Mouse (Mus musculus) MEL (cell line): ENCODE measurements around the gene Tfap2e.

Experiments
- CTCF ChIP-seq, 3 experiments: IDR thresholded peaks in 2 of 3; conservative IDR thresholded peaks in 1 of 3; 2 replicates each; pipeline ENCODE4 v1.5.1; 2011 to 2012; ENCODE audit warnings: low read length in 3 of 3, low read depth in 2 of 3, mild to moderate bottlenecking in 2 of 3, improper control_type of control experiment in 1 of 3, inconsistent platforms in 1 of 3, mixed read lengths in 1 of 3, moderate library complexity in 1 of 3; ENCODE audit not compliant: control insufficient read depth in 1 of 3, insufficient read depth in 1 of 3, poor library complexity in 1 of 3, severe bottlenecking in 1 of 3
- GATA1 ChIP-seq: IDR thresholded peaks from 2 replicates; pipeline ENCODE4 v1.6.1; 2011; ENCODE audit warnings: low read depth, low read length, improper control_type of control experiment
- HCFC1 ChIP-seq: IDR thresholded peaks from 2 replicates; pipeline ENCODE4 v1.6.1; 2012; ENCODE audit warnings: low read depth, mild to moderate bottlenecking, inconsistent platforms, low read length, improper control_type of control experiment, moderate library complexity
- JUND ChIP-seq: IDR thresholded peaks from 2 replicates; pipeline ENCODE4 v1.6.1; 2011; ENCODE audit warnings: low read depth, mild to moderate bottlenecking, improper control_type of control experiment, low read length
- KAT2A ChIP-seq: conservative IDR thresholded peaks from 2 replicates; pipeline ENCODE4 v1.6.1; 2012; ENCODE audit warnings: low read depth, low read length, improper control_type of control experiment, inconsistent platforms
- NRF1 ChIP-seq: IDR thresholded peaks from 2 replicates; pipeline ENCODE4 v1.6.1; 2014; ENCODE audit warnings: low read depth, mild to moderate bottlenecking, inconsistent platforms, low read length, improper control_type of control experiment, moderate library complexity; ENCODE audit not compliant: poor library complexity, insufficient read depth, severe bottlenecking
- POLR2A ChIP-seq, 2 experiments: IDR thresholded peaks; 2 replicates each; pipeline ENCODE4 v1.6.1; 2011 to 2012; ENCODE audit warnings: low read length in 2 of 2, mild to moderate bottlenecking in 2 of 2, control low read depth in 1 of 2, improper control_type of control experiment in 1 of 2, low read depth in 1 of 2, moderate library complexity in 1 of 2; ENCODE audit not compliant: control insufficient read depth in 1 of 2, insufficient read depth in 1 of 2, poor library complexity in 1 of 2
- SMC3 ChIP-seq: IDR thresholded peaks from 2 replicates; pipeline ENCODE4 v1.6.1; 2011; ENCODE audit warnings: low read depth, low read length, improper control_type of control experiment
- ZNF384 ChIP-seq: IDR thresholded peaks from 2 replicates; pipeline ENCODE4 v1.6.1; 2012; ENCODE audit warnings: low read depth, mild to moderate bottlenecking, inconsistent platforms, low read length, improper control_type of control experiment

GRCm38 (mm10) chr4:126689457-126689856 is 46.6 kb downstream of the Tfap2e start:
- TF ChIP-seq ZNF384 (no peak), CTCF (IDR thresholded peaks at IDR 0.05 in 2 of 3, conservative IDR thresholded peaks at IDR 0.05 in 1 of 3; ENCODE audit: control insufficient read depth in 1 of 3, insufficient read depth in 1 of 3, low read depth in 2 of 3, low read length in 3 of 3, poor library complexity in 1 of 3, severe bottlenecking in 1 of 3) (no peak), GATA1 (no peak), KAT2A (no peak), SMC3 (no peak), HCFC1 (no peak), JUND (no peak), POLR2A (IDR thresholded peaks at IDR 0.05; ENCODE audit: control insufficient read depth in 1 of 2, insufficient read depth in 1 of 2, low read depth in 1 of 2, low read length in 2 of 2, poor library complexity in 1 of 2) (no peak), NRF1 (no peak)
